Mouse (Mus musculus): Measurements from ENCODE around the gene Ptprn2.

Gene Ptprn2

DNA sequence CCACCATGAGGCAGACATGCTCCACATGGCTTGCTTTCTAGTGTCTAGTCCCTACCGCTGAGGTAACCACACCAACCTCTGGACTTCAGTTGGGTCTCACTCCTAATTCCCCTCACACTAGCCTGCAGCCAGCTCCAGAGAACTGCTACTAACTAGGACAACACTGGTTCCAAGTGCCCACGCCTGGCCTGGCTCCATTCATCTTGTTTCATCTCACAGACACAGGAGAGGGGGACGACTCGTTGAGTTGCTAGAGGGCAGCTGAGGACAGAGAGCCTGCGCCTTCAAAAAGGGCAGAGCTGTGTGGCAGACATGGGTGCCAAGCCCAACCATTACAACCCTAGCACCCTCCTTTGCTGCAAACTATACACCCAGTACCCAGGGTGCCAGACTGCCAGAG lies 593.4 kb downstream of the Ptprn2 start:
- no peak for DNase-seq

DNA sequence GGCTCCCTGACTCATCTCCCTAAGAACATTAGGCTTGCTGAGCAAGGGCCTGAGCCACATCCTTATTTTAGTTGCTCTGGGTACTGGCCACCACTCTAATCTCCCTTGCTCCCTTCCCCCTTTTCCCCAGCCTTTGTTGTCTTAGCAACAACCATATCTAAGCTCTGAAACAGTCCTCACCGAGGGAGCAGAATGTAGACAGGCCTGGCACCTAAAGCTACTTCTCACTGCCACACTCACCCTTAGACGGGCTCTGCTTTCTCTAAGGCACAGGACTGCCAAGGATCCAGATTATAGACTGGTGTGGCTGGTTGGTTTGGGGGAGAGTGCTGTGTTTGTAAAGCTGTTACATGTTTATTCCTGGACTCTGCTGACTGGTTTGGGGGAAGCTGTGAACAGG lies 594.2 kb downstream of the Ptprn2 start:
- no peak for DNase-seq

DNA sequence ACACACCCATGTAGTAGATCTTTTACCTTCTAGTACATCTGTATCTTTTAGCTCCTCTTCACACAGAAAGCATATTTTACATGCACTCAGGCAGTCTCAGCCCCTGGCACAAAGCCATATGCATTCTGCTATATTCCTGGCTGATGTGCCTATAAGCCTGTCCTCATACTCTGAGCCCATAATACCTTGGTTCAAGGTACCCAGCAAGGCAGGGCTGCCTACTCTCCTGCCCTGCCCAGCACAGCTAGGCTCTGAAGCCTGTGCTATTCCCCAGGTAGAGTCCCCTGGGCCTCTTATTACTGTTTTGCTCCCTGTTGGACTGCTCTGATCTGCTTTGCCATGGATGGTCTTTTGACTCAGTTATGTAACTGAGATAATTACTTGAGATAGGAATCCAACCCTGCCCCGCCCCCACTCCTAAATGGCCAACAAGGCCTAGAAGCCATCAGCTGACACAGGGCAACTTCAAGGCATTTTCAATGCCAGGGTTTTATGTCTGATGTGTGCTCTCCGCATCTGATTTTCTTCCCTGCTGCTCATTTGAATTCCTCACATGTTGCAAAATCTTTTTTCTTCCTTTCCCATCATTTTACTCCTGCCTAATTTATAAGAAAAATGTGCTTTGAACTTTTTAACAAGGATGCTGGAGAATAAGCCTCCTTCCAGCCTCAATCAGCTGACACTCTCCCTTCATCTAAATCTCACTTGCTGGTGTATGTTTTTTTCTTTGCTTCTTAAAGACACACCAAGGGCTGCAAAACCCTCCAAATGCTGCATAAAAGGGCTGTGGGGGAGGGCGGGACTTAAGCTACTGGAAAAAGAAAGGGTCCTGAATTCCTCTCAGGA lies 598.6 kb downstream of the Ptprn2 start:
- no peak for DNase-seq

DNA sequence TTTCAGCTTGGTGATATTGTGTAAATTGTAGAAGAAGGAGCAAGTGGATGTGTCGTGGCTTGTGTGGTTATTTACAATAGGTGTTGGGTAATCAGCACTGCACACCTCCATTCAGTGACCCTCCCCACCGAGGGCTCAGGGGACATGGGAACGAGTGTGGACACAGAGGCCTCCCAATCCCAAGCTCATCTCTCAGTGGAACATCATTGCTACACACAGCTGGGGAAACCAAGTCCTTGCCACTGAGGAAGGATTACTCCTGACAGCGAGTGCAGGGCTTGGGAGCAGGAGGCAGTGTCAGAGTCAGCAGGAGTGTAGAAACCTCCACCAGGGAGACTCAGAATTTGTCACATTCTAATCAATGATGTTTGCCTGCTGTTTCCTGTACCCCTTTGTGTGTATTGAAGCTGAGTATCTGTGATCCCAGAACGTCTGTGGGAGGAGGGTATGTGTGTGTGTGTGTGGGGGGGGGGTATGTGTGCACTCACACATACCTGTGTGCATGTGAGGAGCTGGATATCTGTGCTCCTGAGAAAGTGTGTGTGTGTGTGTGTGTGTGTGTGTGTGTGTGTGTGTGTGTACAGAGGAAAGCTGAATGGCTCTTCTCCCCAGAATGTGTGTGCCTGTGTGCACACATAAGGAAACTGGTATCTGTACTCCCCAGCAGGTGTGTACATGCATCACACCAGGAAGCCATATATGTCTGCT lies 599.3 kb downstream of the Ptprn2 start:
- no peak for DNase-seq

DNA sequence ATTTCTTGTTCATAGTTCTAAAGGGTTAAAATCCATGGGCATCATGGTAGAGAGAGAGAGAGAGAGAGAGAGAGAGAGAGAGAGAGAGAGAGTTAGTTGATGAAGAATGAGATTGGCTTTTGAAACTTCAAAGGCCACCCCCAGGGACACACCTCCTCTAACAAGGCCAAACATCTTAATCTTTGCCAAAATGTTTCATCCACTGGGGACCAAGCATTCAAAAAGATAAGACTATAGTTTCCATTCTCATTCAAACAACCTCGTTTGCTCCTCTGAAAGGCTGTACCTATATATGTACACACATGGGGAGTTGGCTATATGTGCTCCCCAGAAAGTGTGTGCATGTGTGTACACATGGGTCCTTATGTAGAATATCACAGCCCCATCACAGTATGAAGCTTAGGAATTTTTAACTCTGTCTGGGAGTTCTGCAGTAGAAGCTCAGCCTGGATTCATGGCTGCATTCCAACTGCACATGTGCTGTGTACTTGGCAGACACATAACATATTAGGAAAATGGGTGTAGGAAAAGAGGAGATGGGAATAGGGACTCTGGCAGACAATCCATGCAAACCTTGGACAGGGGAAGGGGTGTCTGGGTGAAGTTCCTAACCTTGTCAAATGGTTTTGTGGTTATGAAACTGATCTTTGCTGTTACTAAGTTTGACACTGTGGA lies 600.3 kb downstream of the Ptprn2 start:
- peak; percentile 52 for DNase-seq

DNA sequence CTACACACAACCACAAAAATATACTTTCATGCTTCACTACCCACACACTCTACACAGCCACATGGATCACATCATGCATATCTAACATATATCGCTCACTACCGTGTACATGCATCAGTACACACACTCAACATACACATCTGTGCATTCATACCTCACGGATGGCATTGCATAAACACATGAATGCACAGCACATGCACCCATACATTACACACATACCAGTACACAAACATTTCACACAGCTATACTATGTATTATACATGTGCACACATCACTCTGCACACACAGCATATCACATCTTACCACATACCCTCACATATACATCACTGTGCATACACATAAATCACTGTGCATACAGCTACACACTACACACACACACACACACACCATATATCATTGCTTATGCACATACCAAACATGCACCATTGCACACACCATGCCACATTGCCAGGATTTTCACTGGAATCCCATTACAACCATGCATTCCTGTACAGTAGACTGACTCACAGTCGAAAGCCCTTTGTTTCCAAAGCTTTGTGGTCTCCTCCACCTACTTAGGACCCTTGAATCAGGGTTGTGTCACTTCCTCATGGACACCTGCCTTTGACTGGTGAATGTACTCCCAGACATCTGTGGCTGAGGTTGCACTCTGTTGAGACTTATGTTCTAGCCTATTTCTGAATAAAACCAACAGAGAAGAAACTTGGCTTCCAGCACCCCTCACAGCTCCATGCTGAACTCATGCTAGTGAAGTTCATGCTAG lies 607.0 kb downstream of the Ptprn2 start:
- no peak for DNase-seq

DNA sequence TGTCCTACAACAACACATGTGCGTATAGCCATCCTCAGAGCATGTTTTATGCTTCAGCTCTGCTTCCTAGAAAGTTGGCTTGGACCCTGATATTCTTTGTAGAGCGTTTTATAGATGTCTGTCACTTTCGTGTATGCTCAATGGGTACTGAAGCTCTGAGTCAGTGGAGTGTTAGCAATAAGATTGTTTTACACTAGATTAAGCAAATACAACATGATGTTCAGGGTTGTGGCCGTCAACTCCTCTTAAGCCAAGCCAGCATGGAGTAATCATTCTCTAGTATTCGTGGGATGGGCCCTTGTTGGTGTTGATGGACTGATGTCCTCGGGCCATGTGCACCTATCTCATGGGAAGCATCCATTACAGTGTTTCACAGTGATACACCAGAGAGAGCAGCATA lies 610.4 kb downstream of the Ptprn2 start:
- no peak for DNase-seq

- DNase-seq: no peak
Measured at GRCm38 (mm10) chr12:117098295-117098694, 612.8 kb downstream of the Ptprn2 start.

- DNase-seq: no peak
Measured at GRCm38 (mm10) chr12:117106696-117107095, 621.2 kb downstream of the Ptprn2 start.

DNA sequence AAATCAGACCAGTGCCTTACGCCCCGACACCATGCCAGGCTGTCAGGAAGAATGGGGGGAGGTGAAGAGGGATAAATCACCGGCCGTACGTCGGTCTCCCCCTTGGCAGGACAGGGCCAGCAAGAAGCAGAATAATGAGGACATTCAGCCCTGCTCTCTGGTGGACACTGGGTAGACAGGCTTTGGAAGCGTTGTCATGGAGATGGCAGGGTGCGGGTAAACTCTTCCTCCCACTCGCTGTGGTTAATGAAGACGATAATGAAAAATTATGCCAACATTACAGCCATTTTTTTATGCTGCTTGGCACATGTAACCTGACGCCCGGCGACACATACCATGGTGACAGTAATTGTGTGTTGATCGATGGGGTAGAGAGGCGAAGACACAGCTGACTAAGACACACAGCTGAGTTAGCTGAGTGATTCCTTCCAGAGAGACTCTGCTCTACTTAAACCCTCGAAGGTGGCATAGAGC lies 621.7 kb downstream of the Ptprn2 start:
- peak; percentile 45 for DNase-seq

- no peak for DNase-seq
Measured at GRCm38 (mm10) chr12:117115254-117115865, 629.8 kb downstream of the Ptprn2 start.

GRCm38 (mm10) chr12:117127078-117127477 lies 641.6 kb downstream of the Ptprn2 start:
- no peak for DNase-seq

DNA sequence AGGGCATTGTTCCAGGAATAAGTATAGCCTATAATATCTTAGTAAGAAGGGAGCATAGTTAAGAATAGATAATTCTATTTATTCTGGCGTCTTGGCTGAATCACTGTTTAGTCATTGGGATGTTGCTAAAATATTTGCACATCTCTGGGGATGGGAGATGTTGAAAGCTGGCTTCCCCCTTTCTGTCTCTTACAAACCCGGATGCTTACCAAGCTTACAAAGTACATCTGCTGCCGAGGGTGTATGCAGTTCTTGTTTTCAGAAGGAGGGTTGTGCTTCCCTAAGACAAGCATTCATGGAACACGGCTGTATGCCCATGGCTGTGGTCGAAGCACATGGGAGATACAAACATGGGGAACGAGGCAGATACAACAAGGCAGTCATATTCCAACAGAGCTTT lies 642.0 kb downstream of the Ptprn2 start:
- no peak for DNase-seq

GRCm38 (mm10) chr12:117132095-117132494 lies 646.6 kb downstream of the Ptprn2 start:
- DNase-seq: no peak

- DNase-seq: no peak
Measured at GRCm38 (mm10) chr12:117135205-117135604, 649.7 kb downstream of the Ptprn2 start.

DNA sequence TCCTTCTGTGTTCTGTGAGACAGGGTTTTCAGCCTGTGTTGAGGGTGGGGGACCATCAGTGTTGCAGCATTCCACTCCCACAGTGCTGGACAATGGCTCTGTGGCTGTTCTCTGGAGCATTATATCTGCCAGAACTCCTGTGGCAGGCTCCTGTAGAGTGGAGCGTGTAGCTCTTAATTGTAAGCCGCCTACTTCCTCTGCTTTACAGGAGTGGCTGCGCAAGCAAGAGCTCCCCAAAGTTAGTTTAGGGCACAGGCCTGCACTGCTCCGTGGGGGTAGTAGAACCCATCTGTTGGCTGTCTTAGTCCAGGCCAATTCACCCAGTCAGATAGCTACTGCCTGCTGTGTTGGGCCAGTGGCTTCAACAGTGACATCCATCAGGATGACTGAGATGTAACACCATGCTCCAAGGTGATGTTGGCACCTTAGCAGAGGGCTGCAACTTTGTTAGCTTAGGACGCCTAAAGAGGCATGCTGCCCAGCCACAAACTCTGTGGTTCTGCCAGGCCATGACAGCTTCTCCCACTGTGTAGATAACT lies 651.0 kb downstream of the Ptprn2 start:
- DNase-seq: peak; percentile 61

GRCm38 (mm10) chr12:117140901-117141300 lies 655.4 kb downstream of the Ptprn2 start:
- DNase-seq: peak; percentile 68

DNA sequence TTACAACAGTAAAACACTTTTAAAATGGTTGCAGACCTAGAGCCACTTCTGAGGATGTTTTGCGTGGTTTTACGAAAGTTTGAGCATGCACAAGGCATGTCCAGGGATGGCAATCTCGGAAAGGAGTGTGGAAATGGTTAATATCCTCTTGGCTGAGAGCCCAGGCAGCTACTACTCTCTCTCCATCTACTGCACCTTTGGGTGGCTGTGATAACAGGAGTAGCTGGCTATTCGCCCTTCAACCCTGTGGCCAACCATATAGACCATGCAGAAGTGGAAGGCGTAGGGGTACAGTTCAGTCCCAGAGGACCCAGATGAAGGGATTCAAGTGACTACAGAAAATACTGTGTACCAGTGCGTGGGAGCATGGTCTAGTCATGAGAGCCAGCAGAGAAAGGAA lies 655.9 kb downstream of the Ptprn2 start:
- DNase-seq: no peak

DNA sequence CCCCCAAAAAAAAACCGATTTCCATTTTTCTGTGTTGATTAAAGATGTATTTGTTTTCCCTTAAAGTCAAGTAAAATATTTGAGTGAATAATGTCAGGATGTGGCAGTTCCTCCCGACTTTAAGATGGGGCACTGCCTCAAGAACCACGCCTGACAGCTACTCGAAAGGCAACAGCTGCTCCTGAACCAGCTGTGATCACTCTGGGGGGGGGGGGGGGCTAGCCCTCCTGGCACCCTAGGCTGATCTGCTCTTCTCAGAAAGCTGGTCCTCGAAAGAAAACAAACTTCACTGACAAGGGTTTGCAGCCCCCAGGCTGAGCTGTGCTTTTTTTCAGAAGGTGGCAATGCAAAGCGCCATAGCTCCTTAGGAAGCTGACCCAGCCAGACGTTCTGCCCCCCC lies 663.7 kb downstream of the Ptprn2 start:
- no peak for DNase-seq

GRCm38 (mm10) chr12:117150611-117151395 lies 665.3 kb downstream of the Ptprn2 start:
- no peak for DNase-seq

- DNase-seq: no peak
Measured at GRCm38 (mm10) chr12:117151611-117152010, 666.1 kb downstream of the Ptprn2 start.
